Mouse (Mus musculus): ENCODE results near the gene Arhgap1. TPM values are rescaled to one million over a fixed set of nuclear protein-coding genes. Genes with fewer than 3 reads are reported as not detected.

Gene Arhgap1
- total and polyA plus RNA-seq, 2 experiments from 2014 or later = 85.1 to 95.8 TPM

DNA sequence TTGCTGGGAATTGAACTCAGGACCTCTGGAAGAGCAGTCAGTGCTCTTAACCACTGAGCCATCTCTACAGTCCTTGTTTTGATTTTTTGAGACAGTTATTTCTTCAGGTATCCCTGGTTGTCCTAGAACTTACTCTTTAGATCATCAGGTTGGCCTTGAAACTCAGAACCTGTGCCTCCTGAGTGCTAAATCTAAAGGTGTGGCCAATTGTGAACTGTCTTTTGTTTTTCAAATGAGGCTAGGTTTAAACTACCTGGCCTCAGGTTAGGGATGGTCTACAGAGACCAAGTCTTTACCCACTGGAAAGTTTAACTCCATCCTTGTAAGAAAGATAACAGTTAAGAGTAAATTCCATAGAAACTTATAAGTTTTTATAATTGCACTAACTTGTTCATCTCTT, 56.8 kb downstream of the Arhgap1 start:
- Histone ChIP-seq H3K27me3 (ENCODE audit: insufficient read depth, low read length) (no peaks in the 10 kb centered on the region), H3K27ac (no peak overlapping the region), H3K4me3 (ENCODE audit: low read length) (no peak overlapping the region), H3K4me1 (ENCODE audit: insufficient read depth, low read length) (peaks cover 5% of the 10 kb centered on the region), H3K36me3 (ENCODE audit: insufficient read depth, low read length) (no peaks in the 10 kb centered on the region), H3K9ac (replicated peaks; ENCODE audit: low read length) (no peak overlapping the region), H3K4me2 (ENCODE audit: low read depth, low read length) (no peak overlapping the region), H3K9me3 (ENCODE audit: low read length) (no peaks in the 10 kb centered on the region)
- TF ChIP-seq CTCF (IDR thresholded peaks at IDR 0.05; ENCODE audit: low read depth) = no peak
- ATAC-seq (no peak), DNase-seq (ENCODE audit: low spot score) (no peak)

DNA sequence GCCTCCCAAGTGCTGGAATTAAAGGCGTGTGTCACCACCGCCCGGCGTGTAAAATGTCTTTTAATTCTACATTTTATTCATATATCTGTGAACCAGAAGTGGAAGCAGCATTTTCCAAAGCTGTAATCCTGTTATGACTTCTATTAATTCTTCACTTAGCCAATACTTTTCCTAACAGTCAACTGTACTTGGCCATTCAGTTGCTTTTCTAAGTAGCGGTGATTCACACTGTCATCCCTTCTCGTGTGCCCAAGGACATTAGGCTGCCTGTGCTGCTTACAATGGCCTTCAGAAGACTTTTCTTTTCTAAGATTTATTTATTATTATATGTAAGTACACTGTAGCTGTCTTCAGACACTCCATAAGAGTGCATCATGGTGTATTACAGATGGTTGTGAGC, 58.7 kb downstream of the Arhgap1 start:
- 93% methylated on average over 6 of the region's 6 CpGs for WGBS

DNA sequence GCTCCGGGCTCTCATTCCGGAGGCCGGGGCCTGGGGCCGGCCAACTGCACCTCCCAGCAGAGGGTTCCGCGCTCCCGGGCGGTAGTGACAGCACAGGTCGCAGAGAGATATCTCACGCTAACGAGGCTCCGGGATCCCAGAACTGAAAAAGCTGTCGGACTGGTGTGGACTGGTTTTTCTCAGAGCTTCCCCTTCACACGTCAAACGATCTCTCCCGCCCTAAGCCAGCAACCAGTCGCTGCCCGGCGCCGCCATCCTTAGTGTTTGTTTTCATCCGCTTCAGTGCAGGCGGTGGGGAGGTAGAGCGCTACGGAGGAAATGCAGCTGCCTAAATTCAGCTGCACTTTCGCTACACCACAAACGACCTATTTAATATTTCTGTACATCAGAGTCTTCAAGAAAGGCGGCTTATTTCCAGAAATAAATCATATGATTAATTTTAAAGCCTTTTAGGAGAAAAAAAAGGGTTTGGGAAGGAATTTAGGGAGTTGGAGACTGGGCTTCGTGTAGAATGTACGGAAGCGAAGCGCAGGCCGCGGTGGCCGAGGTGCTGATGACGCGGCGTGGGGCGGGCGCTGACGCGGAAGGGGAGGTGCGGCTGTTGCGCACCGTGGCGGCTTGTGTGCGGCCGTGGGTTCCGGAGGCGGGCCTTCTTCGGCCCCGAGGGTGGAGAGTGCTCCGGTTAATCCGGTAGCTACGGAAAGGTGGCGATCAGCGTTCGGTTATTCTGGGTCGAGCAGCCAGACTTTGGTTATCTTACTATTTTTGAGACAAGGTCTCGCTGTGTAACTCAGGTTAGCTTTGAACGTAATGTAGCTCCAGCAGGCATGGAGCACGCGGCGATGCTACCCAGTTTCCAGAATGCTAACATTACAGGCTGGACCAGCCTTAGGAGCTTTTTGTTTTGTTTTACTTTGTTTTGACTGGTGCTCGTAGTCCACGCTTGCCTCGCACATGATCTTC, 60.9 kb downstream of the Arhgap1 start, which contains the start of the genes Atg13 and Harbi1:
Gene Atg13 (minus strand): TSS at position 305 of the 963 bp plus-strand sequence.
Gene Harbi1 (plus strand): TSS at position 581 of the 963 bp plus-strand sequence.
- H3K4me2 ChIP-seq (ENCODE audit: low read depth, low read length) = peak within 1 kb of the TSS; percentile 84
- H3K27me3 ChIP-seq (ENCODE audit: insufficient read depth, low read length) = no peaks in the 10 kb centered on the region
- TF ChIP-seq CTCF (IDR thresholded peaks at IDR 0.05; ENCODE audit: low read depth) = 0 out of 2 replicates have a peak, but pooled peaks have one; percentile 5
- peaks cover 8% of the 10 kb centered on the region for H3K4me1 ChIP-seq (ENCODE audit: insufficient read depth, low read length)
- DNase-seq (ENCODE audit: low spot score) (peak; percentile 96), ATAC-seq (peak; percentile 98)
- H3K9me3 ChIP-seq (ENCODE audit: low read length) = no peaks in the 10 kb centered on the region
- peak within 1 kb of the TSS; percentile 77 for H3K4me3 ChIP-seq (ENCODE audit: low read length)
- peak within 1 kb of the TSS; percentile 75 for H3K9ac ChIP-seq (replicated peaks; ENCODE audit: low read length)
- H3K27ac ChIP-seq = peak within 1 kb of the TSS; percentile 79
- WGBS = under 1% methylated on average over 66 of the region's 66 CpGs
- H3K36me3 ChIP-seq (ENCODE audit: insufficient read depth, low read length) = no peaks in the 10 kb centered on the region

More for the DNA sequence above, 58.7 kb downstream of the Arhgap1 start:
- no peak for DNase-seq (ENCODE audit: low spot score)
- H3K9me3 ChIP-seq (ENCODE audit: low read length) = no peaks in the 10 kb centered on the region
- no peak for ATAC-seq
- no peaks in the 10 kb centered on the region for H3K27me3 ChIP-seq (ENCODE audit: insufficient read depth, low read length)
- H3K27ac ChIP-seq = no peak overlapping the region
- H3K4me1 ChIP-seq (ENCODE audit: insufficient read depth, low read length) = peaks cover 8% of the 10 kb centered on the region
- no peak for TF ChIP-seq CTCF (IDR thresholded peaks at IDR 0.05; ENCODE audit: low read depth)
- H3K9ac ChIP-seq (replicated peaks; ENCODE audit: low read length) = no peak overlapping the region
- no peak overlapping the region for H3K4me3 ChIP-seq (ENCODE audit: low read length)
- H3K4me2 ChIP-seq (ENCODE audit: low read depth, low read length) = no peak overlapping the region
- H3K36me3 ChIP-seq (ENCODE audit: insufficient read depth, low read length) = no peaks in the 10 kb centered on the region

DNA sequence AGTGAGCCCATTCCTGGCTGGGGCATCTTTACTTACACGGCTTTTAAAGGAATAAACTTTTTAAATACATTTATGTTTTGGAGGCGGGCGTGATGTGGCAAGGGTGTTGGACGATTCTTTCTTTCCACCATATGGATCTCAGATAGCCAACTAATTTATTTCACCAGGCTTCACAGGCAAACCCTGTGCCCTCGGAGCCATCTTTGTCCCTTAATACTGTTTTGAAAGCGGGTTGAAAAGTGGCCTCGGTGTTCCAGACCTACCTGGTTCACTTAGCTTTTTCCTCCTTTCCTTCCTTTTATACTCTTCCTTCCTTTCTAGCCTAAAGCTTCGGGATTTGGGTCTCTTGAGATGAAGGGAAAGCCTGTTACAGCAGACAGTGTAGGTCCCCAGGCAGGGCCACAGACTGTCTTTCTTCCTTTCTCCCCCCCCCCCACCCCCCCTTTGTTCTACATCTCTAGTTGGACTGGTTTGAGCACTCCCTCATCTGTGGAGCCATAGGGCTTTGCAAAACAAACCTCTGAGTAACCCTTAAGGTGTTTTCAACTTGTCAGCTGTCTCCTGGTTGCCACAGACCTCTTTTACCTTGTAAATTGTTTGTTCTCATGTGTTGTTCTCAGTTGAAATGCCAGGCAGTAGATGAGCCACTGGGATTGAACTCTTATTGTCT, 61.7 kb downstream of the Arhgap1 start:
- no peak for TF ChIP-seq CTCF (IDR thresholded peaks at IDR 0.05; ENCODE audit: low read depth)
- Histone ChIP-seq H3K27me3 (ENCODE audit: insufficient read depth, low read length) (no peaks in the 10 kb centered on the region), H3K4me2 (ENCODE audit: low read depth, low read length) (peak overlapping the region; percentile 84), H3K36me3 (ENCODE audit: insufficient read depth, low read length) (no peaks in the 10 kb centered on the region), H3K4me3 (ENCODE audit: low read length) (peak overlapping the region; percentile 77), H3K9ac (replicated peaks; ENCODE audit: low read length) (peak overlapping the region; percentile 75), H3K9me3 (ENCODE audit: low read length) (no peaks in the 10 kb centered on the region), H3K4me1 (ENCODE audit: insufficient read depth, low read length) (peaks cover 8% of the 10 kb centered on the region), H3K27ac (peak overlapping the region; percentile 79)
- DNase-seq (ENCODE audit: low spot score) (no peak), ATAC-seq (no peak)
- 5% methylated on average over 8 of the region's 8 CpGs for WGBS

DNA sequence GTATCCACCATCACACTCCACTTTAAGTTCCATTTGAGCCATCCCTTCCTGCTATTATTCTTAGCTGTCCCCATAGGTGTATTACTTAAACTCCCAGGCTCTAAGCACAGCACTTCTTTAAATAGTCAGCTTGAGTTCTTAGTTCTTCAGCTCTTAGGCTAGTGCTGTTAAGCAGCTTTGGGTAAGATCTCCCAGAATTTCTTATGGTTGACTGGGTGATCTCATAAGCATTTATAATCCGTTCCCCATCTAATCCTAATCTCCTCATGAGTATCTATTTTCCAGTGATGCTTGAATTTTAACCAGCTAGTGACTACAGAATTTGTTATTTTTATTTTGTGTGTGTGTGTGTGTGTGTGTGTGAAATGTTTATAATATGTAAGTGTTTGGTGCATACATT, 65.3 kb downstream of the Arhgap1 start:
- Histone ChIP-seq H3K4me3 (ENCODE audit: low read length) (no peak overlapping the region), H3K4me1 (ENCODE audit: insufficient read depth, low read length) (0 out of 2 replicates have a peak, but pooled peaks cover 3% of the 10 kb centered on the region), H3K9me3 (ENCODE audit: low read length) (no peaks in the 10 kb centered on the region), H3K9ac (replicated peaks; ENCODE audit: low read length) (no peak overlapping the region), H3K4me2 (ENCODE audit: low read depth, low read length) (no peak overlapping the region), H3K36me3 (ENCODE audit: insufficient read depth, low read length) (no peaks in the 10 kb centered on the region), H3K27me3 (ENCODE audit: insufficient read depth, low read length) (no peaks in the 10 kb centered on the region), H3K27ac (no peak overlapping the region)
- DNase-seq (ENCODE audit: low spot score) (no peak), ATAC-seq (no peak)
- no peak for TF ChIP-seq CTCF (IDR thresholded peaks at IDR 0.05; ENCODE audit: low read depth)
- WGBS = 73% methylated on average over 1 of the region's 1 CpGs

DNA sequence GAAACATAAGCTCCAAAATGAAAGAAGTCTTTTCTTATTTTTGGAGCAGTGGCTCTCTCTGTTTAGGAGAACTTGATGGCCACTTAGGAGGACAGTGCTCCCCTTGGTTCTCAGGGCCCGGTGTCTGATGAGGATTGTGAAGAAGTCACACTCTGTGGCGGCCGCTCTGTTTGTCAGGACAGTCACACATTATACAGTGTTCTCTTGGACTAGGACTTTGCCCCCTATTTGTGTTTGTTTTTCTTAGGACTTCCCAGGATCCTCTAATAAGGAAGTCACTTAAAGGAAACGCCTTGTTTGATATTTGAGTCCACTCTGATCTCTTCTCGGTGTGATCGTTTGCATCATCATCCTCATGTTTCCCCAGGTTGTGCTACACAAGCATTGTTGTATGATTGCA, 68.6 kb downstream of the Arhgap1 start:
- H3K9me3 ChIP-seq (ENCODE audit: low read length) = no peaks in the 10 kb centered on the region
- no peaks in the 10 kb centered on the region for H3K27me3 ChIP-seq (ENCODE audit: insufficient read depth, low read length)
- H3K4me2 ChIP-seq (ENCODE audit: low read depth, low read length) = no peak overlapping the region
- no peak for ATAC-seq
- no peak overlapping the region for H3K9ac ChIP-seq (replicated peaks; ENCODE audit: low read length)
- DNase-seq (ENCODE audit: low spot score) = no peak
- no peak overlapping the region for H3K27ac ChIP-seq
- 85% methylated on average over 6 of the region's 6 CpGs for WGBS
- H3K4me1 ChIP-seq (ENCODE audit: insufficient read depth, low read length) = no peaks in the 10 kb centered on the region
- H3K36me3 ChIP-seq (ENCODE audit: insufficient read depth, low read length) = no peaks in the 10 kb centered on the region; the same call in 1 of the 2 replicates
- TF ChIP-seq CTCF (IDR thresholded peaks at IDR 0.05; ENCODE audit: low read depth) = no peak
- no peak overlapping the region for H3K4me3 ChIP-seq (ENCODE audit: low read length)

Other genes with a start within 250 kb of the Arhgap1 start
- gene 1110051M20Rik, start 205.2 kb upstream of the Arhgap1 start, total RNA-seq (2014; rRNA removed) = 152 and 175 TPM in 2 replicates
- 136 and 141 TPM in 2 replicates for gene 1110051M20Rik, start 205.2 kb upstream of the Arhgap1 start, polyA plus RNA-seq (2015; fragmentation: Nextera tagmentation; extraction: Ambion mirVana)
- 28.0 and 28.4 TPM in 2 replicates for gene Lrp4, start 192.3 kb upstream of the Arhgap1 start, total RNA-seq (2014; rRNA removed)
- 4.9 and 6.7 TPM in 2 replicates for gene Lrp4, start 192.3 kb upstream of the Arhgap1 start, polyA plus RNA-seq (2015; fragmentation: Nextera tagmentation; extraction: Ambion mirVana)
- gene Ckap5, start 123.1 kb upstream of the Arhgap1 start, total RNA-seq (2014; rRNA removed) = 101 and 104 TPM in 2 replicates
- 103 and 109 TPM in 2 replicates for gene Ckap5, start 123.1 kb upstream of the Arhgap1 start, polyA plus RNA-seq (2015; fragmentation: Nextera tagmentation; extraction: Ambion mirVana)
- gene F2, start 13.4 kb upstream of the Arhgap1 start, total RNA-seq (2014; rRNA removed) = not detected in 2 replicates
- gene F2, start 13.4 kb upstream of the Arhgap1 start, polyA plus RNA-seq (2015; fragmentation: Nextera tagmentation; extraction: Ambion mirVana) = 0.14 TPM in 1 of 2 replicates, not detected in the other
- 25.7 and 27.8 TPM in 2 replicates for gene Zfp408, start 69 bp upstream of the Arhgap1 start, total RNA-seq (2014; rRNA removed)
- 12.2 and 12.7 TPM in 2 replicates for gene Zfp408, start 69 bp upstream of the Arhgap1 start, polyA plus RNA-seq (2015; fragmentation: Nextera tagmentation; extraction: Ambion mirVana)
- gene Atg13, start 60.7 kb downstream of the Arhgap1 start, total RNA-seq (2014; rRNA removed) = 21.2 and 25.2 TPM in 2 replicates
- 24.7 and 24.8 TPM in 2 replicates for gene Atg13, start 60.7 kb downstream of the Arhgap1 start, polyA plus RNA-seq (2015; fragmentation: Nextera tagmentation; extraction: Ambion mirVana)
- gene Harbi1, start 61.0 kb downstream of the Arhgap1 start, total RNA-seq (2014; rRNA removed) = 16.6 and 19.9 TPM in 2 replicates
- gene Harbi1, start 61.0 kb downstream of the Arhgap1 start, polyA plus RNA-seq (2015; fragmentation: Nextera tagmentation; extraction: Ambion mirVana) = 12.0 TPM in 2 replicates
- 50.6 and 53.8 TPM in 2 replicates for gene Ambra1, start 80.3 kb downstream of the Arhgap1 start, total RNA-seq (2014; rRNA removed)
- gene Ambra1, start 80.3 kb downstream of the Arhgap1 start, polyA plus RNA-seq (2015; fragmentation: Nextera tagmentation; extraction: Ambion mirVana) = 15.2 and 15.7 TPM in 2 replicates